Mouse (Mus musculus) lung, postnatal 0 days (tissue): ENCODE results near the gene Sap30l. TPM values are rescaled to one million over a fixed set of nuclear protein-coding genes. Genes with fewer than 3 reads are reported as not detected.
A peak's percentile ranks its signal among the peaks of the same experiment; 100 is the strongest.

Source experiments
- ATAC-seq: fragments of 200-750 bp; cut with Nextera tagmentation; 2 replicates; pipeline ENCODE4 v1.8.0; 2017; ENCODE audit warnings: moderate library complexity
- DNase-seq: peaks from one replicate; pipeline ENCODE4 v3.0.0-alpha.2; 2016; ENCODE audit warnings: low spot score
- H3K27ac ChIP-seq: fragments of 300-500 bp; sonication (generic); 2 replicates; pipeline ENCODE4 v1.5.1; 2014; ENCODE audit warnings: antibody characterized with exemption, mild to moderate bottlenecking, low read length, mixed read lengths
- H3K27me3 ChIP-seq: fragments of 300-500 bp; sonication (generic); replicated peaks from 2 replicates; pipeline ENCODE4 v1.6.1; 2014; ENCODE audit warnings: low read length, mixed read lengths; ENCODE audit not compliant: insufficient read depth
- H3K36me3 ChIP-seq: fragments of 300-500 bp; sonication (generic); 2 replicates; pipeline ENCODE4 v1.6.1; 2014; ENCODE audit warnings: low read length, mixed read lengths; ENCODE audit not compliant: insufficient read depth
- H3K4me1 ChIP-seq: fragments of 300-500 bp; sonication (generic); 2 replicates; pipeline ENCODE4 v1.6.1; 2014; ENCODE audit warnings: antibody characterized with exemption, low read depth, low read length, mixed read lengths; ENCODE audit not compliant: insufficient read depth
- H3K4me2 ChIP-seq: fragments of 300-500 bp; sonication (generic); replicated peaks from 2 replicates; pipeline ENCODE4 v1.6.1; 2014; ENCODE audit warnings: low read depth, mild to moderate bottlenecking, low read length, moderate library complexity, mixed read lengths
- H3K4me3 ChIP-seq: fragments of 300-500 bp; sonication (generic); 2 replicates; pipeline ENCODE4 v1.5.1; 2014; ENCODE audit warnings: low read depth, low read length
- H3K9ac ChIP-seq: fragments of 300-500 bp; sonication (generic); replicated peaks from 2 replicates; pipeline ENCODE4 v1.6.1; 2014; ENCODE audit warnings: low read depth, mild to moderate bottlenecking
- H3K9me3 ChIP-seq: fragments of 300-500 bp; sonication (generic); 2 replicates; pipeline ENCODE4 v1.6.1; 2016; ENCODE audit warnings: low read length, mixed read lengths
- CTCF ChIP-seq: IDR thresholded peaks from 2 replicates; pipeline ENCODE4 v1.5.1; 2016; ENCODE audit warnings: antibody characterized with exemption, mild to moderate bottlenecking
- EP300 ChIP-seq: IDR thresholded peaks from 2 replicates; pipeline ENCODE4 v1.6.1; 2016; ENCODE audit warnings: antibody characterized with exemption, mild to moderate bottlenecking, control low read depth
- WGBS: fragments of 180-500 bp; shearing (Covaris S2); extraction: QIAGEN DNeasy Blood & Tissue Kit; methylation state at CpG from one replicate; pipeline ENCODE4 v1.1.7; 2014; 5-methylcytosine and 5-hydroxymethylcytosine counted together
- polyA plus RNA-seq: library from polyadenylated mRNA; unstranded; fragments of >200 nt; fragmentation: Nextera tagmentation; extraction: Ambion mirVana; gene quantifications from 2 replicates; pipeline ENCODE4 v1.2.1, GENCODE M21; 2015

Sap30l gene
- polyA plus RNA-seq, 1 experiment from 2014 or later = 16.7 TPM

- no peak overlapping the region for H3K4me2 ChIP-seq
- no peaks in the 10 kb centered on the region for H3K36me3 ChIP-seq
- H3K4me3 ChIP-seq = no peak overlapping the region
- no peak overlapping the region for H3K9ac ChIP-seq
- no peaks in the 10 kb centered on the region for H3K27me3 ChIP-seq
- ATAC-seq (no peak), DNase-seq (peak; percentile 36)
- TF ChIP-seq CTCF = no peak
- no peak for TF ChIP-seq EP300
- no peak overlapping the region for H3K27ac ChIP-seq
- WGBS = 10% methylated on average over 3 of the region's 3 CpGs
- H3K9me3 ChIP-seq = no peaks in the 10 kb centered on the region
- no peaks in the 10 kb centered on the region for H3K4me1 ChIP-seq
These were observed 49.5 kb downstream of the Sap30l start for GRCm38 (mm10) chr11:57850931-57851330.

GRCm38 (mm10) chr11:57853571-57853970, 52.1 kb downstream of the Sap30l start:
- no peaks in the 10 kb centered on the region for H3K36me3 ChIP-seq
- H3K4me3 ChIP-seq = no peak overlapping the region
- no peaks in the 10 kb centered on the region for H3K27me3 ChIP-seq
- DNase-seq (no peak), ATAC-seq (no peak)
- WGBS = 70% methylated on average over 6 of the region's 6 CpGs
- no peak overlapping the region for H3K9ac ChIP-seq
- TF ChIP-seq EP300 (no peak), CTCF (no peak)
- no peaks in the 10 kb centered on the region for H3K4me1 ChIP-seq
- no peak overlapping the region for H3K4me2 ChIP-seq
- no peaks in the 10 kb centered on the region for H3K9me3 ChIP-seq
- H3K27ac ChIP-seq = no peak overlapping the region

GRCm38 (mm10) chr11:57857709-57858108, 56.3 kb downstream of the Sap30l start:
- H3K4me3 ChIP-seq = no peak overlapping the region
- ATAC-seq (peak; percentile 86), DNase-seq (peak; percentile 32)
- H3K27me3 ChIP-seq = no peaks in the 10 kb centered on the region
- no peaks in the 10 kb centered on the region for H3K36me3 ChIP-seq
- H3K4me1 ChIP-seq = no peaks in the 10 kb centered on the region
- 22% methylated on average over 4 of the region's 4 CpGs for WGBS
- no peaks in the 10 kb centered on the region for H3K9me3 ChIP-seq
- TF ChIP-seq EP300 = peak; percentile 78
- no peak for TF ChIP-seq CTCF
- H3K27ac ChIP-seq = no peak overlapping the region
- H3K4me2 ChIP-seq = no peak overlapping the region
- H3K9ac ChIP-seq = no peak overlapping the region

Other genes with a start within 250 kb of the Sap30l start
- gene Galnt10, start 156.2 kb upstream of the Sap30l start, polyA plus RNA-seq = 6.1 and 6.4 TPM in 2 replicates
- gene Hand1, start 31.2 kb downstream of the Sap30l start, polyA plus RNA-seq = not detected in 2 replicates
- gene Larp1, start 207.4 kb downstream of the Sap30l start, polyA plus RNA-seq = 10.3 and 11.6 TPM in 2 replicates